Mouse (Mus musculus) lung, postnatal 0 days (tissue): ENCODE measurements at regions not wholly inside any gene's neighbourhood (a gene's known extent, or its start where the extent isn't known, plus 50 kb on each side); places are given as distances from the start of the nearest gene placed in this dataset.

ENCODE experiments used
- ATAC-seq: fragments of 200-750 bp; cut with Nextera tagmentation; 2 replicates; pipeline ENCODE4 v1.8.0; 2017; ENCODE audit warnings: moderate library complexity
- DNase-seq: peaks from one replicate; pipeline ENCODE4 v3.0.0-alpha.2; 2016; ENCODE audit warnings: low spot score
- H3K27ac ChIP-seq: fragments of 300-500 bp; sonication (generic); 2 replicates; pipeline ENCODE4 v1.5.1; 2014; ENCODE audit warnings: antibody characterized with exemption, mild to moderate bottlenecking, low read length, mixed read lengths
- H3K27me3 ChIP-seq: fragments of 300-500 bp; sonication (generic); replicated peaks from 2 replicates; pipeline ENCODE4 v1.6.1; 2014; ENCODE audit warnings: low read length, mixed read lengths; ENCODE audit not compliant: insufficient read depth
- H3K36me3 ChIP-seq: fragments of 300-500 bp; sonication (generic); 2 replicates; pipeline ENCODE4 v1.6.1; 2014; ENCODE audit warnings: low read length, mixed read lengths; ENCODE audit not compliant: insufficient read depth
- H3K4me1 ChIP-seq: fragments of 300-500 bp; sonication (generic); 2 replicates; pipeline ENCODE4 v1.6.1; 2014; ENCODE audit warnings: antibody characterized with exemption, low read depth, low read length, mixed read lengths; ENCODE audit not compliant: insufficient read depth
- H3K4me2 ChIP-seq: fragments of 300-500 bp; sonication (generic); replicated peaks from 2 replicates; pipeline ENCODE4 v1.6.1; 2014; ENCODE audit warnings: low read depth, mild to moderate bottlenecking, low read length, moderate library complexity, mixed read lengths
- H3K4me3 ChIP-seq: fragments of 300-500 bp; sonication (generic); 2 replicates; pipeline ENCODE4 v1.5.1; 2014; ENCODE audit warnings: low read depth, low read length
- H3K9ac ChIP-seq: fragments of 300-500 bp; sonication (generic); replicated peaks from 2 replicates; pipeline ENCODE4 v1.6.1; 2014; ENCODE audit warnings: low read depth, mild to moderate bottlenecking
- H3K9me3 ChIP-seq: fragments of 300-500 bp; sonication (generic); 2 replicates; pipeline ENCODE4 v1.6.1; 2016; ENCODE audit warnings: low read length, mixed read lengths
- CTCF ChIP-seq: IDR thresholded peaks from 2 replicates; pipeline ENCODE4 v1.5.1; 2016; ENCODE audit warnings: antibody characterized with exemption, mild to moderate bottlenecking
- EP300 ChIP-seq: IDR thresholded peaks from 2 replicates; pipeline ENCODE4 v1.6.1; 2016; ENCODE audit warnings: antibody characterized with exemption, mild to moderate bottlenecking, control low read depth
- WGBS: fragments of 180-500 bp; shearing (Covaris S2); extraction: QIAGEN DNeasy Blood & Tissue Kit; methylation state at CpG from one replicate; pipeline ENCODE4 v1.1.7; 2014; 5-methylcytosine and 5-hydroxymethylcytosine counted together

DNA sequence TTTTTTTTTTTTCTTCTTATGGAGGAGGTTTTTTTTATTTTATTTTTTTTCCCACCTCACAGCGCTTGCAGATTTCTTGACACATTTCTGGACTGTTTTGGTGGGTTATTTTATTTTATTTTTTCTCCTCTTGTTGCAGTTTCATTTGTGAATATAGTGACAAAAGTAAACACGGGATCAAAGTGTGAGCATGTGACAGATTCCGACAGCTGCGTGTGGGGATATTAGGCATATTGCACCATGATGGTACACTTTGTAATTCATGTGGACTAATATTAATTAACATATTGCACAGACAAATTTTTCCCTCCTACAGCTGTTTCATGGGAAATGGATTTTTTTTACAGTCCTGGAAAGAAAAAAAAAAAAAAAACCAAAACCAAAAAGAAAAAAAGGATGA, 483.2 kb upstream of the Tenm3 start:
- Histone ChIP-seq H3K4me2 (no peak overlapping the region), H3K4me3 (no peak overlapping the region), H3K27ac (no peak overlapping the region), H3K9ac (no peak overlapping the region), H3K27me3 (no peaks in the 10 kb centered on the region), H3K36me3 (no peaks in the 10 kb centered on the region), H3K4me1 (no peaks in the 10 kb centered on the region), H3K9me3 (no peaks in the 10 kb centered on the region)
- 74% methylated on average over 4 of the region's 4 CpGs for WGBS
- no peak for ATAC-seq
- DNase-seq, result no peak
- TF ChIP-seq EP300, result no peak

DNA sequence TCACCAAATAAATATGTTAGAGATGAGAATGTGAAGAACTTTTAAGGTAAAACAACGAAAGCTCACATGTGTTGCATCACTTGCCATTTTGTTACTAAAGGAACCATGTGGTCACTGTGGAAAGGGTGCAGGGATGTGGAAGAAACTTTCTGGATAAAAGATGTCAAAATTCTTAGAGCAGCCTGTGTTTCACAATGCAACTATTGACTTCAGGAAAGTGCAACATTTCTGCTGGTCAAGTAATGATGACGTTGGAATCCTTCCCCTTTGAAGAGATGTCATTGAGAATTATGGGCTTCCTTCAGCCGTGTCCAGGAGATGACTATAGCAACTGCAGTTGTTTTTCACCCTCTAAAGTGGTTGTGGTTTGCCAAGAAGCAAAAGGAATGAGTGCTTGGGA, 477.7 kb upstream of the Tenm3 start:
- no peak overlapping the region for H3K4me3 ChIP-seq
- H3K4me1 ChIP-seq, result no peaks in the 10 kb centered on the region
- DNase-seq (no peak), ATAC-seq (no peak)
- no peak overlapping the region for H3K27ac ChIP-seq
- H3K36me3 ChIP-seq, result no peaks in the 10 kb centered on the region
- 55% methylated on average over 3 of the region's 3 CpGs for WGBS
- no peaks in the 10 kb centered on the region for H3K9me3 ChIP-seq
- H3K9ac ChIP-seq, result no peak overlapping the region
- TF ChIP-seq EP300 (no peak), CTCF (no peak)
- H3K27me3 ChIP-seq, result no peaks in the 10 kb centered on the region
- no peak overlapping the region for H3K4me2 ChIP-seq

- Histone ChIP-seq H3K4me3 (no peak overlapping the region), H3K27ac (no peak overlapping the region), H3K9me3 (no peaks in the 10 kb centered on the region), H3K27me3 (no peaks in the 10 kb centered on the region), H3K4me2 (no peak overlapping the region), H3K4me1 (no peaks in the 10 kb centered on the region), H3K9ac (no peak overlapping the region), H3K36me3 (no peaks in the 10 kb centered on the region)
- TF ChIP-seq EP300 (no peak), CTCF (no peak)
- DNase-seq (peak; percentile 11), ATAC-seq (no peak)
- 49% methylated on average over 10 of the region's 10 CpGs for WGBS
These were observed 469.9 kb upstream of the Tenm3 start for GRCm38 (mm10) chr8:49313483-49314278.

DNA sequence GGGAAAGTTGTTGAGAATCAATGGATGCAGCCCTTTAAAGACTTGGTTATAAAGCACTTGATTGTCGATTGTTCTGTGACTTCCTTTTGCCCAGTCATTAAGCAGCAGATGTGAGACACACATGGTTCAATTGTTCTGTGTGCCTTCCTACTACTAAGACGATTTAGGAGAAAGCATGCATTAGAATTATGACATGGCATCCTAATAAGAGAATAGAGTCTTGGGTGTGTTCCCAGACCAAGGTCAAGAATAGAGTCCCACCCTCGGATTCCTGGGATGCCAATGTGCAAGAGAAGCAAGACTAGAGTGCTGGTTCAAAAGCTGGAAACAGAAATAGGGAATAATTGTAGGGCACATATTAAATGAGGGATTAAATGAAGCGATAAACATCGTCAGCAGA, 469.1 kb upstream of the Tenm3 start:
- no peak for DNase-seq
- Histone ChIP-seq H3K9me3 (no peaks in the 10 kb centered on the region), H3K4me3 (no peak overlapping the region), H3K9ac (no peak overlapping the region), H3K4me1 (no peaks in the 10 kb centered on the region), H3K36me3 (no peaks in the 10 kb centered on the region), H3K27ac (no peak overlapping the region), H3K4me2 (no peak overlapping the region), H3K27me3 (no peaks in the 10 kb centered on the region)
- TF ChIP-seq EP300 (no peak), CTCF (no peak)
- no peak for ATAC-seq
- 45% methylated on average over 5 of the region's 5 CpGs for WGBS

- no peaks in the 10 kb centered on the region for H3K4me1 ChIP-seq
- TF ChIP-seq CTCF (no peak), EP300 (no peak)
- H3K27me3 ChIP-seq, result no peaks in the 10 kb centered on the region
- H3K4me2 ChIP-seq, result no peak overlapping the region
- no peak overlapping the region for H3K4me3 ChIP-seq
- H3K9ac ChIP-seq, result no peak overlapping the region
- ATAC-seq, result no peak
- H3K36me3 ChIP-seq, result no peaks in the 10 kb centered on the region
- H3K9me3 ChIP-seq, result no peaks in the 10 kb centered on the region
- DNase-seq, result no peak
- WGBS, result 64% methylated on average over 4 of the region's 4 CpGs
- H3K27ac ChIP-seq, result no peak overlapping the region
These were observed 438.6 kb upstream of the Tenm3 start for GRCm38 (mm10) chr8:49282401-49282800.

DNA sequence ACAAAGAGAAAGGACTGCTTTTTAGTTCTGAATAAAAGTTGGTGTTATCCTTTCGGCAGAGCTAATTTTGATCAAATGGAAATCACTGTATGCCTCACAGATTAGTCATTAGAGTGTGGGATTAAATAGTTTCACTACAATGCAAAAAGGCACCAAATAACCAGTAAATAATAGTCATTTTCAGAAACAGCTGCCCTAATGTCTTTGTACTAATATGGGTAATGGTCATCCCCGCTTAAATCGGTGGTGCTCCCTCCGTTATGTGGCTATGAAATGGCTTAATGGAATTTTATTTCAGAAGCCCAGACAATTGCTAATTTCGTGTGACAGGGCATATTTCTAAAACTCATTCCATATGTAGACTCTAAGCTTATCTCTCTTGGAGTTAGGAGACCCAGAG, 437.5 kb upstream of the Tenm3 start:
- no peaks in the 10 kb centered on the region for H3K36me3 ChIP-seq
- no peak overlapping the region for H3K27ac ChIP-seq
- no peak overlapping the region for H3K4me3 ChIP-seq
- 73% methylated on average over 5 of the region's 5 CpGs for WGBS
- H3K27me3 ChIP-seq, result no peaks in the 10 kb centered on the region
- no peak for TF ChIP-seq CTCF
- TF ChIP-seq EP300, result no peak
- no peak overlapping the region for H3K4me2 ChIP-seq
- no peaks in the 10 kb centered on the region for H3K9me3 ChIP-seq
- ATAC-seq (no peak), DNase-seq (no peak)
- H3K4me1 ChIP-seq, result no peaks in the 10 kb centered on the region
- H3K9ac ChIP-seq, result no peak overlapping the region

DNA sequence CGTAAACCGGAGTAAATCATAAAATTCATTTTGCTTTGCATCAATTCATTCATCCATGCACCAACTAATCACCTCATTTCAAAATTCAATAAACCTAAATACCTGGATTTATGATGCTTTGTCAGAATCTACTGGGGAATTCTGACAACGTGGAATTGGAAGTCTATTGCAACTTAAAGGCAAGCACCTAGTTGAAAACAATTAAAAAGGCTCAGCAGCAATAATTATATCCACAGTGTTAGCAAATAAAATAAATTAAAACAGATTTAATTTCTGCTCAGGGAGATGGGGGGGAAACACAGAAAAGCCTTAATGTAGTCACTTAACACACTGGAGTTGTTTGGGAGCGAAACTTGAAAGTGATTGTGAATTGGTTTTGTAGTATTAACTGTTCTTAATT, 430.3 kb upstream of the Tenm3 start:
- ATAC-seq (no peak), DNase-seq (no peak)
- no peak overlapping the region for H3K27ac ChIP-seq
- no peak for TF ChIP-seq EP300
- no peaks in the 10 kb centered on the region for H3K9me3 ChIP-seq
- no peak overlapping the region for H3K9ac ChIP-seq
- no peaks in the 10 kb centered on the region for H3K4me1 ChIP-seq
- no peak overlapping the region for H3K4me2 ChIP-seq
- no peaks in the 10 kb centered on the region for H3K27me3 ChIP-seq
- WGBS, result 83% methylated on average over 4 of the region's 4 CpGs
- no peaks in the 10 kb centered on the region for H3K36me3 ChIP-seq
- no peak overlapping the region for H3K4me3 ChIP-seq
